ENCODE assay signal across 10 mouse cellular contexts in the genomic region with DNA sequence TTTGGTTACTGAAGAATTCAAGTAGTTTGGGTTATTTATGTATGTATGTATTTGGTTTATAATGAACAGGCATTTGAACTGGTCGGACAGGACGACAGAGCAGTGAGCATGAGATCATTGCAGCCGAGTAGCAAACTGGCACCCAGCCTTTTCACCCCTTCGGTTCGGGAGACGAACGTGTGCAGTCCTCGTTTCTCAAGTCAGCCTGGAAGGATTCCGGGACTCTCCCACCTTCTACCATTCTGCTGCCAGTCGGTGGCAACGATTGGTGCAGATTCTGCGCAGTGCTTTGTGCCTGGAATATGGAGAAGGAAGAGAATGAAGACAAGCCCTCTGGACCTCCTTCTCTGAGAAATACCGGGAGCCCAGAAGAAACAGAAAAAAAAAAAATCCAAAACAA. TPM values are rescaled to one million over a fixed set of nuclear protein-coding genes. Genes with fewer than 3 reads are reported as not detected.
DNase-seq lines count a peak whose midpoint lies in the region; ATAC-seq lines count a peak whose summit lies in the region.
"Had no signal": no experiment of that assay in that cellular context is flagged by ENCODE, and none has a peak within 500 bp of the region (broad histone marks: within the 10 kb centered on the region; RNA-seq: fewer than 3 reads in every experiment).

No protein-coding gene starts in this region.

- no peaks in the 10 kb centered on the region for H3K4me1 ChIP-seq in intestine, embryonic 16.5 days (ENCODE audit: control insufficient read depth, insufficient read depth, low read length)

- no peaks in the 10 kb centered on the region for H3K27me3 ChIP-seq in intestine, embryonic 16.5 days (replicated peaks; ENCODE audit: control insufficient read depth, insufficient read depth, low read length)
- H3K27me3 ChIP-seq: Patski had no signal

- WGBS in intestine, embryonic 16.5 days: 74% methylated on average over 13 of the region's 13 CpGs

- no peak overlapping the region for H3K4me2 ChIP-seq in intestine, embryonic 16.5 days (ENCODE audit: low read depth, low read length)

- no peak overlapping the region for H3K27ac ChIP-seq in intestine, embryonic 16.5 days (ENCODE audit: low read length)

- H3K9me3 ChIP-seq in intestine, embryonic 16.5 days (ENCODE audit: control insufficient read depth, low read length): no peaks in the 10 kb centered on the region

- no peak overlapping the region for H3K9ac ChIP-seq in intestine, embryonic 16.5 days (ENCODE audit: low read depth, low read length)

- peak; percentile 73 for DNase-seq in Muller cell, postnatal 12 days (ENCODE audit: inconsistent ontology term)
- peak; percentile 66 to 71 for DNase-seq in frontal cortex, postnatal 14 days (ENCODE audit: low spot score in 2 of 2)
- DNase-seq in kidney, adult 18-20 months: peak; percentile 27
- peak; percentile 84 to 85 for DNase-seq in left cerebral cortex, postnatal 10 days (ENCODE audit: extremely low spot score in 1 of 2, low spot score in 2 of 2)
- peak; percentile 57 for DNase-seq in ovary, adult 18-20 months (ENCODE audit: low spot score)
- no peak for DNase-seq in spleen, adult 18-20 months

- H3K36me3 ChIP-seq in intestine, embryonic 16.5 days (ENCODE audit: control insufficient read depth, insufficient read depth, low read length): no peaks in the 10 kb centered on the region

- intact Hi-C loops in left cerebral cortex, postnatal 10 days (cut with DNase I): loop anchor here (5.0 kb wide), 2 partner anchors 57 to 172 kb away; no protein-coding TSS in a partner anchor

- H3K4me3 ChIP-seq in intestine, embryonic 16.5 days (ENCODE audit: low read length): no peak overlapping the region

- peak; percentile 89 for ATAC-seq in cerebellum, adult (ENCODE audit: insufficient number of reproducible peaks, low FRiP score, low TSS enrichment)
- ATAC-seq in intestine, embryonic 16.5 days: no peak
- ATAC-seq: Patski had no signal

RNA-seq across cellular contexts. Expression of a gene that starts 7.3 kb away (rescaled TPM):
- not detected for total RNA-seq in left cerebral cortex, postnatal 10 days (2021)
- polyA plus RNA-seq in intestine, embryonic 16.5 days (2015; fragmentation: Nextera tagmentation; extraction: Ambion mirVana): not detected in 2 replicates
- polyA plus RNA-seq: limb, embryonic 11.5 days; Patski had no signal

Comparison
In these comparisons a context has a peak if more than half of its experiments do, and no peak if none do; other contexts are left out.
1. DNase-seq: peak in Muller cell, postnatal 12 days (single experiment), frontal cortex, postnatal 14 days (2 of 2), kidney, adult 18-20 months (single experiment), left cerebral cortex, postnatal 10 days (2 of 2) and ovary, adult 18-20 months (single experiment); none in spleen, adult 18-20 months (0 of 2).